ENCODE assay signal across 12 mouse cellular contexts in the genomic region with DNA sequence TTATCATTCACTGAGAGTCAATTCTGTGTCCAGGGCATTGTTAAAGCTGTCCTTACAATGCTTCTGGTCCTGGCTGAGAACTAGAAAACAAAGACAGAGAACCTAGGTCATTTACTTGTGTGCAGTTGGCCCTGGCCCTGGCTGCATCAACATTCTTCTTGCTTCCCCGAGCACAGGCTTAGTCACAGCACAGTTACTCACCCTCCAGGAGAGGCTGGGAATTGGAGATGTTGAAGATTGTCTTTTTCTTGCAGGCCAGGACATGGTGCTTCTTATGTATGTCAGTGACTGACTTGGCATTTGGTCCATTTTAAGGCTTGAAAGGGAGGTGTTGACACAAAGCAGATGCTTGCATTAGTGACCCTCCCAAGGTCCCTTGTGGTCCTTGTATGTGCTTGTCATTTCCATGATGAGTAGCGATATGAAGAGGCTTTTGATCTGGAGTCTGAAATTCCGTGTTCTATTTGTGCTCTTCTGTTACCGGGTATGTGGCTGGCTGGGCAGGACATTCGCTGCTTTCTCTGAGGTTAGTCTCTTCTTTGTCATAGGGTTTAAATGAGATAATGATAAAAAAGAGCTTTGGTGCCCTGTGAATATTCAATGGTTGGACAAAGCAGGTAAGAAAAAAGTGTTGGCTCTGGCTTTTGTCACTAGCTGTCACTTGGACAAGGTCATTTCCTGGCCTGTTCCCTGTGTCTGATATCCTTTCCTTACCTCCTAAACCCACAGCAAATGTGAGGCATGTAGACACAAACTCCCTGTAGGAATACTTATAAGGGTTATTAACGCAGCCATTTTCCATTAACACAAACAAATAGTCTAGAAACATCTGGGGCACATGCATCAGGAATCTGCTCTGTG.
A peak's percentile ranks its signal among the peaks of the same experiment; 100 is the strongest.
DNase-seq lines count a peak whose midpoint lies in the region; ATAC-seq and TF ChIP-seq lines count a peak whose summit lies in the region.
"Had no signal": no experiment of that assay in that cellular context is flagged by ENCODE, and none has a peak within 500 bp of the region (broad histone marks: within the 10 kb centered on the region; RNA-seq: fewer than 3 reads in every experiment).

No protein-coding gene starts in this region.

- no peak overlapping the region for H3K9ac ChIP-seq in heart, embryonic 14.5 days (ENCODE audit: low read length)
- H3K9ac ChIP-seq in midbrain, postnatal 0 days (replicated peaks; ENCODE audit: low read length, poor library complexity, severe bottlenecking) = no peak overlapping the region
- no peak overlapping the region for H3K9ac ChIP-seq in kidney, embryonic 15.5 days
- H3K9ac ChIP-seq: neural tube, embryonic 15.5 days had no signal

- intact Hi-C loops in heart, postnatal 36 days (cut with DNase I) = no loop called here

- no peak overlapping the region for H3K4me3 ChIP-seq in heart, embryonic 14.5 days (ENCODE audit: control insufficient read depth in 1 of 2, insufficient read depth in 1 of 2, low read depth in 1 of 2, low read length in 2 of 2)
- no peak overlapping the region for H3K4me3 ChIP-seq in midbrain, postnatal 0 days (ENCODE audit: low read depth, low read length)
- H3K4me3 ChIP-seq in kidney, embryonic 15.5 days (replicated peaks) = no peak overlapping the region
- H3K4me3 ChIP-seq: megakaryocyte, embryonic 14.5 days; neural tube, embryonic 15.5 days had no signal

- DNase-seq in heart, adult 11 months = peak; percentile 91
- DNase-seq in heart, postnatal 36 days = no peak
- DNase-seq in adrenal gland, postnatal 36 days = peak; percentile 46 to 55
- no peak for DNase-seq in midbrain, postnatal 0 days (ENCODE audit: low spot score)
- no peak for DNase-seq in right cerebral cortex, postnatal 10 days (ENCODE audit: low spot score in 2 of 2)
- DNase-seq: cerebellum, adult 11 months; right cerebral cortex, adult 18-20 months had no signal

- H3K4me2 ChIP-seq in heart, embryonic 14.5 days (ENCODE audit: low read length) = no peak overlapping the region
- H3K4me2 ChIP-seq in midbrain, postnatal 0 days (ENCODE audit: low read depth, low read length, poor library complexity, severe bottlenecking) = no peak overlapping the region
- H3K4me2 ChIP-seq in kidney, embryonic 15.5 days = no peak overlapping the region
- H3K4me2 ChIP-seq: neural tube, embryonic 15.5 days had no signal

- WGBS in heart, embryonic 14.5 days = 11% methylated on average over 6 of the region's 6 CpGs
- 71% methylated on average over 6 of the region's 6 CpGs for WGBS in midbrain, postnatal 0 days
- 77% methylated on average over 6 of the region's 6 CpGs for WGBS in kidney, embryonic 15.5 days

- no peaks in the 10 kb centered on the region for H3K9me3 ChIP-seq in heart, embryonic 14.5 days (ENCODE audit: control insufficient read depth, low read length)
- no peaks in the 10 kb centered on the region for H3K9me3 ChIP-seq in midbrain, postnatal 0 days (ENCODE audit: low read length)
- H3K9me3 ChIP-seq in kidney, embryonic 15.5 days (replicated peaks) = no peaks in the 10 kb centered on the region
- H3K9me3 ChIP-seq: megakaryocyte, embryonic 14.5 days; neural tube, embryonic 15.5 days had no signal

- peaks cover 15 to 19% of the 10 kb centered on the region in 2 experiments for H3K4me1 ChIP-seq in heart, embryonic 14.5 days (ENCODE audit: control insufficient read depth in 2 of 2, insufficient read depth in 2 of 2, low read length in 2 of 2)
- H3K4me1 ChIP-seq in midbrain, postnatal 0 days (ENCODE audit: insufficient read depth, low read length) = no peaks in the 10 kb centered on the region
- H3K4me1 ChIP-seq in kidney, embryonic 15.5 days = no peaks in the 10 kb centered on the region
- H3K4me1 ChIP-seq: megakaryocyte, embryonic 14.5 days; neural tube, embryonic 15.5 days had no signal

- H3K36me3 ChIP-seq in heart, embryonic 14.5 days (ENCODE audit: control insufficient read depth, insufficient read depth, low read length) = no peaks in the 10 kb centered on the region
- no peaks in the 10 kb centered on the region for H3K36me3 ChIP-seq in midbrain, postnatal 0 days (ENCODE audit: insufficient read depth, low read length)
- H3K36me3 ChIP-seq in kidney, embryonic 15.5 days = no peaks in the 10 kb centered on the region
- H3K36me3 ChIP-seq: neural tube, embryonic 15.5 days had no signal

- H3K27me3 ChIP-seq in heart, embryonic 14.5 days (ENCODE audit: control insufficient read depth, insufficient read depth, low read length) = no peaks in the 10 kb centered on the region
- no peaks in the 10 kb centered on the region for H3K27me3 ChIP-seq in midbrain, postnatal 0 days (ENCODE audit: insufficient read depth, low read length)
- H3K27me3 ChIP-seq in kidney, embryonic 15.5 days = no peaks in the 10 kb centered on the region
- H3K27me3 ChIP-seq: CH12.LX; megakaryocyte, embryonic 14.5 days; neural tube, embryonic 15.5 days had no signal

- peak; percentile 57 for ATAC-seq in heart, embryonic 14.5 days (ENCODE audit: insufficient number of reproducible peaks, insufficient read depth, low FRiP score, low read depth)
- ATAC-seq in midbrain, postnatal 0 days (ENCODE audit: low FRiP score) = no peak
- ATAC-seq in kidney, embryonic 15.5 days (replicated peaks; ENCODE audit: low FRiP score) = no peak

- TF ChIP-seq CTCF in midbrain, postnatal 0 days (IDR thresholded peaks at IDR 0.05) = no peak

- peak overlapping the region; percentile 73 to 76 for H3K27ac ChIP-seq in heart, embryonic 14.5 days (replicated peaks in 1 of 2; ENCODE audit: control insufficient read depth in 1 of 2, insufficient read depth in 1 of 2, low read depth in 2 of 2, low read length in 2 of 2)
- no peak overlapping the region for H3K27ac ChIP-seq in midbrain, postnatal 0 days (ENCODE audit: low read depth, low read length)
- no peak overlapping the region for H3K27ac ChIP-seq in kidney, embryonic 15.5 days
- H3K27ac ChIP-seq: neural tube, embryonic 15.5 days had no signal

Comparison
In these comparisons a context has a peak if more than half of its experiments do, and no peak if none do; other contexts are left out.
1. DNase-seq: peak in heart, adult 11 months (single experiment) and adrenal gland, postnatal 36 days (2 of 2); none in heart, postnatal 36 days (0 of 2), midbrain, postnatal 0 days (single experiment) and right cerebral cortex, postnatal 10 days (0 of 2).
2. H3K27ac ChIP-seq: peak in heart, embryonic 14.5 days (2 of 2); none in midbrain, postnatal 0 days (single experiment) and kidney, embryonic 15.5 days (single experiment).